Mouse (Mus musculus) cerebellum, postnatal 10 days (tissue): ENCODE measurements around the gene Bcl7a.

Source experiments
- DNase-seq, 2 experiments: peaks; one replicate each; pipeline ENCODE4 v3.0.0; 2021; ENCODE audit warnings: mixed read lengths in 2 of 2

Gene Bcl7a

GRCm38 (mm10) chr5:123378712-123379111 lies 35.1 kb downstream of the Bcl7a start:
- DNase-seq: no peak

- no peak for DNase-seq
These were observed 35.9 kb downstream of the Bcl7a start for GRCm38 (mm10) chr5:123379504-123379931.

GRCm38 (mm10) chr5:123381968-123382367 lies 38.3 kb downstream of the Bcl7a start:
- DNase-seq: no peak

GRCm38 (mm10) chr5:123382686-123383085 lies 39.1 kb downstream of the Bcl7a start:
- no peak for DNase-seq

- no peak for DNase-seq
These were observed 44.8 kb downstream of the Bcl7a start for GRCm38 (mm10) chr5:123388452-123388851.

GRCm38 (mm10) chr5:123390536-123391441 lies 47.2 kb downstream of the Bcl7a start:
- DNase-seq: peak in 1 of 2 experiments; percentile 29

- DNase-seq: peak; percentile 69 to 71
These were observed 47.8 kb downstream of the Bcl7a start for GRCm38 (mm10) chr5:123391442-123391809.

GRCm38 (mm10) chr5:123393786-123394302 lies 50.2 kb downstream of the Bcl7a start:
- no peak for DNase-seq

GRCm38 (mm10) chr5:123394303-123394956 lies 50.8 kb downstream of the Bcl7a start, which contains the start of gene Mlxip:
TSS of gene Mlxip (plus strand) at chr5:123394798.
- peak; percentile 94 to 95 for DNase-seq

- DNase-seq: peak in 1 of 2 experiments; percentile 55
These were observed 51.6 kb downstream of the Bcl7a start for GRCm38 (mm10) chr5:123394957-123395881.

GRCm38 (mm10) chr5:123396901-123397464 lies 53.3 kb downstream of the Bcl7a start:
- peak; percentile 82 to 85 for DNase-seq

GRCm38 (mm10) chr5:123397786-123398185 lies 54.2 kb downstream of the Bcl7a start:
- DNase-seq: no peak

GRCm38 (mm10) chr5:123398856-123399498 lies 55.3 kb downstream of the Bcl7a start:
- no peak for DNase-seq

- no peak for DNase-seq
These were observed 60.8 kb downstream of the Bcl7a start for GRCm38 (mm10) chr5:123404480-123404879.

- no peak for DNase-seq
These were observed 63.3 kb downstream of the Bcl7a start for GRCm38 (mm10) chr5:123406952-123407351.

- DNase-seq: peak; percentile 60 to 67
These were observed 64.5 kb downstream of the Bcl7a start for GRCm38 (mm10) chr5:123408176-123408575.

GRCm38 (mm10) chr5:123412193-123412592 lies 68.6 kb downstream of the Bcl7a start:
- DNase-seq: no peak

- DNase-seq: no peak
These were observed 70.3 kb downstream of the Bcl7a start for GRCm38 (mm10) chr5:123413866-123414363.

- no peak for DNase-seq
These were observed 72.5 kb downstream of the Bcl7a start for GRCm38 (mm10) chr5:123416149-123416548.

GRCm38 (mm10) chr5:123416566-123417518 lies 73.2 kb downstream of the Bcl7a start:
- peak; percentile 41 to 54 for DNase-seq
